Comparison of ENCODE assay signal across 27 mouse cellular contexts in the genomic region with DNA sequence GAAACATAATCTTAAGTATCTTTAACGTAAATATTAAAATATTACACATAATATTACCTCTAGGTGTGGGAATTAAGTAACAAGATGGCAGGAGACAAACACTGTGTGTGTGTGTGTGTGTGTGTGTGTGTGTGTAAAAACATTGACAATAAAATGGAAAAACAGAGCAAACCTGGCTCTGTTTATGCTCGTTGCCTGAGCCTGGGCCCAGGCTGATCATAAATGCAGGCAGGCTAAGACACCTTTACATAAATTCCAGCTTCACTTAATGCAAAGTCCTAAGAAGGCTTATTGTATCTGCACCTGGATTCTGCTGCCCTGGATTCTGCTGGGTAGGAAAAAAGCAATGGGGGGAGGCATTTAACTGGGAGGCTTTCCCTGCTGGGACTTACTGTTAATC. TPM values are rescaled to one million over a fixed set of nuclear protein-coding genes. Genes with fewer than 3 reads are reported as not detected.
A peak's percentile ranks its signal among the peaks of the same experiment; 100 is the strongest.
DNase-seq lines count a peak whose midpoint lies in the region; ATAC-seq and TF ChIP-seq lines count a peak whose summit lies in the region.
"Had no signal": no experiment of that assay in that cellular context is flagged by ENCODE, and none has a peak within 500 bp of the region (broad histone marks: within the 10 kb centered on the region; RNA-seq: fewer than 3 reads in every experiment).

No protein-coding gene starts in this region.

- H3K4me1 ChIP-seq in forebrain, embryonic 15.5 days, result peaks cover 17% of the 10 kb centered on the region
- H3K4me1 ChIP-seq in forebrain, embryonic 12.5 days, result 0 out of 2 replicates have a peak, but pooled peaks cover 3% of the 10 kb centered on the region
- H3K4me1 ChIP-seq in stomach, embryonic 14.5 days (ENCODE audit: control insufficient read depth, insufficient read depth, low read length), result peaks cover 12% of the 10 kb centered on the region
- H3K4me1 ChIP-seq in stomach, postnatal 0 days (replicated peaks; ENCODE audit: control insufficient read depth, insufficient read depth), result no peaks in the 10 kb centered on the region
- H3K4me1 ChIP-seq in limb, embryonic 12.5 days (replicated peaks), result peaks cover 36% of the 10 kb centered on the region
- H3K4me1 ChIP-seq: heart, embryonic 12.5 days; hindbrain, embryonic 13.5 days; neural tube, embryonic 15.5 days had no signal

- DNase-seq in stomach, postnatal 0 days (ENCODE audit: low spot score), result no peak
- DNase-seq in thymus, adult 18-20 months, result no peak
- no peak for DNase-seq in gastrocnemius, postnatal 4 days (ENCODE audit: low spot score in 2 of 2)
- DNase-seq in kidney, postnatal 4 days, result no peak
- DNase-seq: adrenal gland, postnatal 14 days; cerebellum, adult 9-10 months; gastrocnemius, adult 2 months; heart, postnatal 14 days; kidney, adult 2 months; liver, postnatal 0 days; right cerebral cortex, adult 18-20 months; thymus, postnatal 14 days had no signal

- no peaks in the 10 kb centered on the region for H3K36me3 ChIP-seq in forebrain, embryonic 15.5 days
- H3K36me3 ChIP-seq in forebrain, embryonic 12.5 days (replicated peaks), result no peaks in the 10 kb centered on the region
- H3K36me3 ChIP-seq in stomach, embryonic 14.5 days (ENCODE audit: control insufficient read depth, insufficient read depth, low read length), result no peaks in the 10 kb centered on the region
- no peaks in the 10 kb centered on the region for H3K36me3 ChIP-seq in stomach, postnatal 0 days (ENCODE audit: control insufficient read depth, insufficient read depth, low read length)
- H3K36me3 ChIP-seq in limb, embryonic 12.5 days, result no peaks in the 10 kb centered on the region
- H3K36me3 ChIP-seq: heart, embryonic 12.5 days; hindbrain, embryonic 13.5 days; midbrain, embryonic 10.5 days; neural tube, embryonic 15.5 days had no signal

- no peak overlapping the region for H3K27ac ChIP-seq in forebrain, embryonic 15.5 days (replicated peaks)
- no peak overlapping the region for H3K27ac ChIP-seq in forebrain, embryonic 12.5 days
- H3K27ac ChIP-seq in stomach, embryonic 14.5 days (ENCODE audit: low read length), result peak overlapping the region; percentile 56; the same call in 1 of the 2 replicates
- H3K27ac ChIP-seq in stomach, postnatal 0 days (replicated peaks), result no peak overlapping the region
- peak overlapping the region; percentile 95 for H3K27ac ChIP-seq in limb, embryonic 12.5 days
- H3K27ac ChIP-seq: gastrocnemius, adult 2 months; kidney, postnatal 0 days; midbrain, embryonic 10.5 days; neural tube, embryonic 15.5 days had no signal

- no peak overlapping the region for H3K4me3 ChIP-seq in forebrain, embryonic 15.5 days
- no peak overlapping the region for H3K4me3 ChIP-seq in forebrain, embryonic 12.5 days (replicated peaks)
- no peak overlapping the region for H3K4me3 ChIP-seq in stomach, embryonic 14.5 days (ENCODE audit: low read depth, low read length)
- no peak overlapping the region for H3K4me3 ChIP-seq in stomach, postnatal 0 days (ENCODE audit: low read depth, low read length)
- H3K4me3 ChIP-seq in limb, embryonic 12.5 days (replicated peaks), result no peak overlapping the region
- H3K4me3 ChIP-seq: erythroblast, embryonic 14.5 days; gastrocnemius, adult 2 months; heart, embryonic 12.5 days; hindbrain, embryonic 13.5 days; midbrain, embryonic 10.5 days; neural tube, embryonic 15.5 days had no signal

- no peaks in the 10 kb centered on the region for H3K27me3 ChIP-seq in forebrain, embryonic 15.5 days
- peaks cover 4% of the 10 kb centered on the region; the same call in 1 of the 2 replicates for H3K27me3 ChIP-seq in forebrain, embryonic 12.5 days
- no peaks in the 10 kb centered on the region for H3K27me3 ChIP-seq in stomach, embryonic 14.5 days (ENCODE audit: control insufficient read depth, insufficient read depth, low read length)
- no peaks in the 10 kb centered on the region for H3K27me3 ChIP-seq in stomach, postnatal 0 days (ENCODE audit: control insufficient read depth, insufficient read depth, low read length)
- no peaks in the 10 kb centered on the region for H3K27me3 ChIP-seq in limb, embryonic 12.5 days
- H3K27me3 ChIP-seq: heart, embryonic 12.5 days; hindbrain, embryonic 13.5 days; neural tube, embryonic 15.5 days had no signal

- no peaks in the 10 kb centered on the region for H3K9me3 ChIP-seq in forebrain, embryonic 15.5 days
- H3K9me3 ChIP-seq in forebrain, embryonic 12.5 days, result no peaks in the 10 kb centered on the region
- H3K9me3 ChIP-seq in stomach, embryonic 14.5 days (ENCODE audit: control insufficient read depth, low read depth, low read length), result no peaks in the 10 kb centered on the region
- H3K9me3 ChIP-seq in stomach, postnatal 0 days (ENCODE audit: control insufficient read depth, low read length), result no peaks in the 10 kb centered on the region
- H3K9me3 ChIP-seq in limb, embryonic 12.5 days, result no peaks in the 10 kb centered on the region
- H3K9me3 ChIP-seq: heart, embryonic 12.5 days; hindbrain, embryonic 13.5 days; midbrain, embryonic 10.5 days; neural tube, embryonic 15.5 days had no signal

- 59% methylated on average over 2 of the region's 2 CpGs for WGBS in forebrain, embryonic 15.5 days
- 87% methylated on average over 2 of the region's 2 CpGs for WGBS in forebrain, embryonic 12.5 days
- WGBS in stomach, embryonic 14.5 days, result 73% methylated on average over 2 of the region's 2 CpGs
- 61% methylated on average over 2 of the region's 2 CpGs for WGBS in stomach, postnatal 0 days
- 43% methylated on average over 2 of the region's 2 CpGs for WGBS in limb, embryonic 12.5 days

- TF ChIP-seq EP300 in stomach, postnatal 0 days (optimal IDR thresholded peaks at IDR 0.05), result no peak

- H3K9ac ChIP-seq in forebrain, embryonic 15.5 days (replicated peaks), result no peak overlapping the region
- H3K9ac ChIP-seq in forebrain, embryonic 12.5 days, result no peak overlapping the region
- no peak overlapping the region for H3K9ac ChIP-seq in stomach, embryonic 14.5 days (replicated peaks; ENCODE audit: low read depth, low read length)
- H3K9ac ChIP-seq in stomach, postnatal 0 days (ENCODE audit: low read length), result no peak overlapping the region
- H3K9ac ChIP-seq in limb, embryonic 12.5 days (replicated peaks), result no peak overlapping the region
- H3K9ac ChIP-seq: heart, embryonic 12.5 days; hindbrain, embryonic 13.5 days; liver, postnatal 0 days; neural tube, embryonic 15.5 days had no signal

- H3K4me2 ChIP-seq in forebrain, embryonic 15.5 days (replicated peaks), result no peak overlapping the region
- no peak overlapping the region for H3K4me2 ChIP-seq in forebrain, embryonic 12.5 days
- H3K4me2 ChIP-seq in stomach, embryonic 14.5 days (replicated peaks; ENCODE audit: low read depth, low read length), result no peak overlapping the region
- no peak overlapping the region for H3K4me2 ChIP-seq in stomach, postnatal 0 days (replicated peaks; ENCODE audit: low read depth)
- H3K4me2 ChIP-seq in limb, embryonic 12.5 days, result no peak overlapping the region
- H3K4me2 ChIP-seq: heart, embryonic 12.5 days; hindbrain, embryonic 13.5 days; liver, embryonic 11.5 days; neural tube, embryonic 15.5 days had no signal

- 0 out of 2 replicates have a peak, but pooled peaks have one; percentile 38 for ATAC-seq in forebrain, embryonic 15.5 days (replicated peaks)
- no peak for ATAC-seq in forebrain, embryonic 12.5 days (ENCODE audit: low FRiP score)
- ATAC-seq in stomach, embryonic 14.5 days (ENCODE audit: insufficient number of reproducible peaks, insufficient read depth, low FRiP score, low read depth), result no peak
- no peak for ATAC-seq in stomach, postnatal 0 days (ENCODE audit: low FRiP score, low TSS enrichment)
- peak; percentile 67; the same call in 1 of the 2 replicates for ATAC-seq in limb, embryonic 12.5 days (ENCODE audit: insufficient number of reproducible peaks, insufficient read depth, low FRiP score, low TSS enrichment, low read depth)
- ATAC-seq: inflammation-experienced regulatory T-cells, adult 6 months; liver, postnatal 0 days; lung, postnatal 0 days had no signal

- TF ChIP-seq CTCF in stomach, postnatal 0 days (IDR thresholded peaks at IDR 0.05; ENCODE audit: low read depth), result no peak

RNA-seq across cellular contexts. Expression of a gene that starts 6.6 kb away (rescaled TPM):
- 0.19 and 0.27 TPM in 2 replicates for polyA plus RNA-seq in forebrain, embryonic 15.5 days (2015; fragmentation: Nextera tagmentation; extraction: Ambion mirVana)
- 0.12 TPM in 1 of 2 replicates, not detected in the other for polyA plus RNA-seq in forebrain, embryonic 12.5 days (2016; fragmentation: Nextera tagmentation; extraction: Ambion mirVana)
- polyA plus RNA-seq in stomach, embryonic 14.5 days (2014; fragmentation: Nextera tagmentation; extraction: Ambion mirVana), result 0.20 TPM in 1 of 2 replicates, not detected in the other
- polyA plus RNA-seq in stomach, postnatal 0 days (2015; fragmentation: Nextera tagmentation; extraction: Ambion mirVana), result 0.05 TPM in 1 of 2 replicates, not detected in the other
- 0.43 and 0.51 TPM in 2 replicates for polyA plus RNA-seq in limb, embryonic 12.5 days (2016; fragmentation: Nextera tagmentation; extraction: Ambion mirVana)
- total RNA-seq in gastrocnemius, postnatal 4 days (2021), result under 1 TPM; 0.16 to 0.32 TPM
- total RNA-seq: adrenal gland, postnatal 14 days; gastrocnemius, adult 2 months; granulocyte monocyte progenitor cell, adult 5-6 weeks; heart, postnatal 14 days; layer of hippocampus, postnatal 25 days had no signal
- polyA plus RNA-seq: erythroblast, embryonic 14.5 days; heart, embryonic 12.5 days; hindbrain, embryonic 13.5 days; inflammation-experienced regulatory T-cells, adult 6 months; kidney, adult 2 months; kidney, postnatal 0 days; liver, embryonic 11.5 days; liver, postnatal 0 days; lung, postnatal 0 days; midbrain, embryonic 10.5 days had no signal

RNA-seq across cellular contexts. Expression of a gene that starts 31.8 kb away (rescaled TPM):
- polyA plus RNA-seq in forebrain, embryonic 15.5 days (2015; fragmentation: Nextera tagmentation; extraction: Ambion mirVana), result 18.2 and 18.3 TPM in 2 replicates
- 22.1 and 22.6 TPM in 2 replicates for polyA plus RNA-seq in forebrain, embryonic 12.5 days (2016; fragmentation: Nextera tagmentation; extraction: Ambion mirVana)
- polyA plus RNA-seq in stomach, embryonic 14.5 days (2014; fragmentation: Nextera tagmentation; extraction: Ambion mirVana), result 20.2 and 20.8 TPM in 2 replicates
- polyA plus RNA-seq in stomach, postnatal 0 days (2015; fragmentation: Nextera tagmentation; extraction: Ambion mirVana), result 9.9 and 10.4 TPM in 2 replicates
- 13.3 and 14.9 TPM in 2 replicates for polyA plus RNA-seq in limb, embryonic 12.5 days (2016; fragmentation: Nextera tagmentation; extraction: Ambion mirVana)
- 10 to 100 TPM; 14.4 to 14.6 TPM for total RNA-seq in gastrocnemius, postnatal 4 days (2021)
- polyA plus RNA-seq: erythroblast, embryonic 14.5 days had no signal

Comparison
In these comparisons a context has a peak if more than half of its experiments do, and no peak if none do; other contexts are left out.
1. ATAC-seq: peak in forebrain, embryonic 15.5 days (single experiment) and limb, embryonic 12.5 days (single experiment); none in forebrain, embryonic 12.5 days (single experiment), stomach, embryonic 14.5 days (single experiment) and stomach, postnatal 0 days (single experiment).
2. H3K27ac ChIP-seq: peak in stomach, embryonic 14.5 days (single experiment) and limb, embryonic 12.5 days (single experiment); none in forebrain, embryonic 15.5 days (single experiment), forebrain, embryonic 12.5 days (single experiment) and stomach, postnatal 0 days (single experiment).